Mouse (Mus musculus) heart, postnatal 36 days (tissue): ENCODE data around the gene Ciz1. TPM values are rescaled to one million over a fixed set of nuclear protein-coding genes. Genes with fewer than 3 reads are reported as not detected.

Experiments
- DNase-seq, 2 experiments: peaks; one replicate each; pipeline ENCODE4 v3.0.0; 2021 to 2022
- intact Hi-C: fragments of 180-260 bp; cut with DNase I; formaldehyde crosslinking; loops from one replicate; pipeline ENCODE4 v1.15.1; 2025
- total RNA-seq, 2 experiments: library from RNA; stranded (reverse); gene quantifications; 2 replicates each; pipeline ENCODE4 v1.2.3; 2021

The Ciz1 gene
- 10 to 100 TPM; 25.0 to 33.3 TPM for total RNA-seq

GRCm38 (mm10) chr2:32352151-32353006, at the start of gene Ciz1:
Ciz1 (plus strand) TSS chr2:32352327.
- DNase-seq: peak; percentile 18 to 25
- intact Hi-C loops: loop anchor here (2.0 kb wide), 1 partner anchor 134 kb away; no protein-coding TSS in a partner anchor

- intact Hi-C loops: no loop called here
- DNase-seq: no peak
These were observed 49.2 kb upstream of the Ciz1 start for GRCm38 (mm10) chr2:32302952-32303351.

GRCm38 (mm10) chr2:32304145-32304832, 47.8 kb upstream of the Ciz1 start:
- intact Hi-C loops: no loop called here

GRCm38 (mm10) chr2:32305668-32306067, 46.5 kb upstream of the Ciz1 start:
- DNase-seq: no peak
- intact Hi-C loops: no loop called here

More at GRCm38 (mm10) chr2:32304145-32304832, 47.8 kb upstream of the Ciz1 start:
- peak; percentile 50 to 64 for DNase-seq

GRCm38 (mm10) chr2:32306176-32306575, 46.0 kb upstream of the Ciz1 start:
- DNase-seq: no peak
- intact Hi-C loops: no loop called here

- intact Hi-C loops: no loop called here
- DNase-seq: no peak
These were observed 44.8 kb upstream of the Ciz1 start for GRCm38 (mm10) chr2:32307247-32307798.

GRCm38 (mm10) chr2:32307941-32308760, 44.0 kb upstream of the Ciz1 start:
- DNase-seq: peak; percentile 53 to 59
- intact Hi-C loops: loop anchor here (2.0 kb wide), 1 partner anchor 43 kb away; no protein-coding TSS in a partner anchor

- intact Hi-C loops: loop anchor here (2.0 kb wide), 1 partner anchor 42 kb away; no protein-coding TSS in a partner anchor
- no peak for DNase-seq
These were observed 43.1 kb upstream of the Ciz1 start for GRCm38 (mm10) chr2:32308870-32309568.

- peak in 1 of 2 experiments; percentile 13 for DNase-seq
- intact Hi-C loops: loop anchor here (5.0 kb wide), 1 partner anchor 87 kb away; the partner anchor contains the start of gene Ptges2
These were observed 41.9 kb upstream of the Ciz1 start for GRCm38 (mm10) chr2:32310096-32310845.

- intact Hi-C loops: loop anchor here (5.0 kb wide), 1 partner anchor 86 kb away; the partner anchor contains the start of gene Ptges2
These were observed 40.4 kb upstream of the Ciz1 start for GRCm38 (mm10) chr2:32311443-32312317.

GRCm38 (mm10) chr2:32312318-32312964, 39.7 kb upstream of the Ciz1 start:
- intact Hi-C loops: loop anchor here (5.0 kb wide), 1 partner anchor 85 kb away; the partner anchor contains the start of gene Ptges2
- peak; percentile 64 to 77 for DNase-seq

More at GRCm38 (mm10) chr2:32311443-32312317, 40.4 kb upstream of the Ciz1 start:
- no peak for DNase-seq

GRCm38 (mm10) chr2:32314831-32315230, 37.3 kb upstream of the Ciz1 start:
- no peak for DNase-seq
- intact Hi-C loops: loop anchor here (5.0 kb wide), 1 partner anchor 82 kb away; the partner anchor contains the start of gene Ptges2

GRCm38 (mm10) chr2:32315751-32316150, 36.4 kb upstream of the Ciz1 start:
- intact Hi-C loops: no loop called here

GRCm38 (mm10) chr2:32316887-32317656, 35.1 kb upstream of the Ciz1 start:
- intact Hi-C loops: no loop called here
- DNase-seq: no peak

More at GRCm38 (mm10) chr2:32315751-32316150, 36.4 kb upstream of the Ciz1 start:
- peak in 1 of 2 experiments; percentile 29 for DNase-seq

GRCm38 (mm10) chr2:32317791-32318417, 34.2 kb upstream of the Ciz1 start:
- peak; percentile 63 to 72 for DNase-seq
- intact Hi-C loops: no loop called here
